Mouse (Mus musculus): Measurements from ENCODE around the gene Alkbh1. TPM values are rescaled to one million over a fixed set of nuclear protein-coding genes. Genes with fewer than 3 reads are reported as not detected.

Alkbh1 gene
- total and polyA plus RNA-seq, 3 experiments, result 26.8 to 39.1 (median 37.3) TPM

DNA sequence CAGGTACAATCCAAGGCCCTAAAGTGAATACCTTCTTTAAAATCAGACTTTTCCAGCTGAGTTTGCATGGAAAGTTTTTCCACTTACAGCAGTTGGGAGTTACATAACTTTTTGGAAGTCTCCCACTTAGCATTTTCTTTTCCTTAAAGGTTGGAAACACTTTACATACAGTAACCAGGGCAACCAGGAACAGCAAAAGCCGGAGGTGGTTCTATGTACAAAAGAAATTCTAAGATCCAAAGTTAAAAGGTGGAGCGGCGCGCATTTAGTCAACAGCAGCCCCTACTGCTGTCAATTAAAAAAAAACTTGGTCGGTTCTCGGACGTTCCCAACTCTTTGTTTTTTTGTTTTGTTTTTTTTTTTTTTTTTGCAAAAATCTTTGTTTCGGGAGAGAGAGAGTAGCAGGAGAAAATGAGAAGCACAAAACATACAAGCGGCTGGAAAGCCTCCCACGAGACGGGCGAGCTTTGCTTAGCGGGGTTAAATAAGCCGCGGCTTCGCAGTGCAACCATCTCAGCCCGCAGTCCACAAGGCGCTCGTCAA is 27.7 kb upstream of the Alkbh1 start:
- H3K9ac ChIP-seq (ENCODE audit: insufficient read depth, low read depth), result peak overlapping the region; percentile 98
- peaks cover 18 to 27% of the 10 kb centered on the region in 2 experiments for H3K36me3 ChIP-seq (replicated peaks in 1 of 2; ENCODE audit: control insufficient read depth in 1 of 2, insufficient read depth in 1 of 2, low read length in 1 of 2)
- peak overlapping the region; percentile 88 for H3K4me2 ChIP-seq (ENCODE audit: insufficient read depth, low read depth, poor library complexity, severe bottlenecking)
- no peaks in the 10 kb centered on the region for H3K27me3 ChIP-seq (replicated peaks)
- TF ChIP-seq MXI1 (IDR thresholded peaks at IDR 0.05; ENCODE audit: low read depth, low read length) (no peak; the same call in 1 of the 2 replicates), IRF4 (IDR thresholded peaks at IDR 0.05; ENCODE audit: low read depth, low read length) (no peak), TCF12 (IDR thresholded peaks at IDR 0.05; ENCODE audit: low read depth, low read length) (no peak), RAD21 (IDR thresholded peaks at IDR 0.05; ENCODE audit: low read depth, low read length) (no peak), PAX5 (IDR thresholded peaks at IDR 0.05; ENCODE audit: low read length) (no peak), ZC3H11A (IDR thresholded peaks at IDR 0.05; ENCODE audit: low read depth, low read length) (no peak), CHD1 (IDR thresholded peaks at IDR 0.05; ENCODE audit: low read depth, low read length) (peak; percentile 91; the same call in 1 of the 2 replicates), ELF1 (IDR thresholded peaks at IDR 0.05; ENCODE audit: low read depth, low read length) (no peak)
- no peaks in the 10 kb centered on the region for H3K9me3 ChIP-seq (replicated peaks; ENCODE audit: low read length)
- in situ Hi-C loops (cut with MboI; ENCODE audit: low pct_ligation_motif_present, low pct_unique_long_range_greater_than_20kb, low sequenced_read_pairs) (no loop called here), dilution Hi-C loops (cut with MboI; ENCODE audit: extremely low pct_ligation_motif_present, extremely low pct_unique_long_range_greater_than_20kb, low sequenced_read_pairs) (no loop called here)
- peaks cover 49% of the 10 kb centered on the region for H3K79me2 ChIP-seq (replicated peaks; ENCODE audit: control insufficient read depth, extremely low read depth, insufficient read depth, poor library complexity, severe bottlenecking)
- DNase-seq (ENCODE audit: extremely low read depth), result no peak
- peak overlapping the region; percentile 83 to 96 (median 86) for H3K4me3 ChIP-seq (replicated peaks in 1 of 3; ENCODE audit: low read depth in 2 of 3, low read length in 2 of 3, poor library complexity in 1 of 3)
- peaks cover 5 to 22% of the 10 kb centered on the region in 2 experiments; a peak in 3 of 4 replicates for H3K4me1 ChIP-seq (ENCODE audit: control insufficient read depth in 1 of 2, insufficient read depth in 2 of 2)
- peak overlapping the region; percentile 36; the same call in 1 of the 2 replicates for H3K27ac ChIP-seq (ENCODE audit: insufficient read depth, low read depth)

DNA sequence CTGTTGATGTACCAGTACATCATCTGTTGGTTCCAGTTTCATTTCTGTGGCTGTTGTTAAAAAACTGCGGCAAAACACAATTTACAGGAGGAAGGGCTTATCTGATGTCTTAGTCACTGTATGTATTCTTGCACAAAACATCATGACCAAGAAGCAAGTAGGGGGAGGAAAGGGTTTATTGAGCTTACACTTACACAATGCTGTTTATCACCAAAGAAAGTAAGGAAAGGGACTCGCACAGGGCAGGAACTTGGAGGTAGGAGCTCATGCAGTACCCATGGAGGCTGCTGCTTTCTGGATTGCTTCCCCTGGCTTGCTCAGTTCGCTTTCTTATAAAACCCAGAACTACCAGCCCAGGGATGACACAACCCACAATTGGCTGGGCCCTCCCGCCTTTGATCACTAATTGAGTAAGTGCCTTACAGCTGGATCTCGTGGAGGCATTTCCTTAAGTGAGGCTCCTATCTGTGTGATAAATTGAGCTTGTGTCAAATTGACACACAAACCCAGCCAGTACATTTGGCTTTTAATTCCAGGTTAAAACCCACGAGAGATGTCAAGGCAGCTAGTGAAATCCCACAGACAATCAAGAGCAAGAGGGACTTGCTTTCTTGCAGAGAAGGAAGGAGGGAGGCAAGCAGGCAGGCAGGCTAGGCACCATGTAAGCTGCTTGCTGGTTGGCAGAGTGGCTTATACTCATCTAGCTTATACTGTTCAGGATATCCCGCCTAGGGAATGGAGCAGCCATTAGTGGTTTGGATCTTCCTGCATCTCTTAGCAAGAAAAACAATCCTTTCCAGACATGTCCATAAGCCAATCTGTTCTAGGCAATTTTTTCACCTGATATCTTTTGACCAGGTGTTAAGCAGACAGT is 26.7 kb upstream of the Alkbh1 start:
- Histone ChIP-seq H3K36me3 (replicated peaks in 1 of 2; ENCODE audit: control insufficient read depth in 1 of 2, insufficient read depth in 1 of 2, low read length in 1 of 2) (peaks cover 21 to 34% of the 10 kb centered on the region in 2 experiments), H3K79me2 (replicated peaks; ENCODE audit: control insufficient read depth, extremely low read depth, insufficient read depth, poor library complexity, severe bottlenecking) (peaks cover 54% of the 10 kb centered on the region), H3K4me1 (ENCODE audit: control insufficient read depth in 1 of 2, insufficient read depth in 2 of 2) (peaks cover 5 to 22% of the 10 kb centered on the region in 2 experiments; a peak in 3 of 4 replicates), H3K4me3 (replicated peaks in 1 of 3; ENCODE audit: low read depth in 2 of 3, low read length in 2 of 3, poor library complexity in 1 of 3) (peak overlapping the region in 2 of 3 experiments; percentile 83 to 86), H3K9me3 (replicated peaks; ENCODE audit: low read length) (no peaks in the 10 kb centered on the region), H3K9ac (ENCODE audit: insufficient read depth, low read depth) (peak overlapping the region; percentile 98), H3K27me3 (replicated peaks) (no peaks in the 10 kb centered on the region), H3K27ac (ENCODE audit: insufficient read depth, low read depth) (no peak overlapping the region), H3K4me2 (ENCODE audit: insufficient read depth, low read depth, poor library complexity, severe bottlenecking) (peak overlapping the region; percentile 88)
- no peak for DNase-seq (ENCODE audit: extremely low read depth)
- in situ Hi-C loops (cut with MboI; ENCODE audit: low pct_ligation_motif_present, low pct_unique_long_range_greater_than_20kb, low sequenced_read_pairs) (no loop called here), dilution Hi-C loops (cut with MboI; ENCODE audit: extremely low pct_ligation_motif_present, extremely low pct_unique_long_range_greater_than_20kb, low sequenced_read_pairs) (no loop called here)
- 0 out of 2 replicates have a peak, but pooled peaks have one; percentile 11 for TF ChIP-seq IRF4 (IDR thresholded peaks at IDR 0.05; ENCODE audit: low read depth, low read length)
- TF ChIP-seq UBTF (IDR thresholded peaks at IDR 0.05; ENCODE audit: low read depth, low read length), result no peak
- peak; percentile 42; the same call in 1 of the 2 replicates for TF ChIP-seq SIN3A (IDR thresholded peaks at IDR 0.05; ENCODE audit: low read length)
